Mouse (Mus musculus) myocyte (in vitro differentiated cells): ENCODE measurements around the gene Slmap.

Experiments
- CEBPB ChIP-seq: IDR thresholded peaks from 2 replicates; pipeline ENCODE4 v1.6.1; 2011; ENCODE audit warnings: mild to moderate bottlenecking, moderate library complexity; ENCODE audit not compliant: poor library complexity, insufficient read depth, severe bottlenecking
- E2F4 ChIP-seq: IDR thresholded peaks from one replicate; pipeline ENCODE4 v1.6.1; 2011; ENCODE audit warnings: mild to moderate bottlenecking, control low read depth, moderate library complexity; ENCODE audit not compliant: insufficient read depth
- MAX ChIP-seq: IDR thresholded peaks from one replicate; pipeline ENCODE4 v1.6.1; 2011; ENCODE audit warnings: low read depth, mild to moderate bottlenecking, control low read depth
- POLR2A ChIP-seq: IDR thresholded peaks from one replicate; pipeline ENCODE4 v1.6.1; 2011; ENCODE audit warnings: low read depth, mild to moderate bottlenecking, control low read depth, moderate library complexity; ENCODE audit not compliant: insufficient read length
- POLR2AphosphoS2 ChIP-seq: IDR thresholded peaks from one replicate; pipeline ENCODE4 v1.6.1; 2011; ENCODE audit warnings: low read depth, control low read depth; ENCODE audit not compliant: insufficient read length
- USF1 ChIP-seq: IDR thresholded peaks from one replicate; pipeline ENCODE4 v1.6.1; 2011; ENCODE audit warnings: low read depth, mild to moderate bottlenecking, control low read depth, moderate library complexity

- TF ChIP-seq E2F4 (no peak), USF1 (no peak), MAX (no peak), POLR2AphosphoS2 (no peak), POLR2A (no peak), CEBPB (no peak)
Measured at GRCm38 (mm10) chr14:26391866-26392265, 142.9 kb downstream of the Slmap start.
